Mouse (Mus musculus): ENCODE measurements around the gene Trim34b.

DNA sequence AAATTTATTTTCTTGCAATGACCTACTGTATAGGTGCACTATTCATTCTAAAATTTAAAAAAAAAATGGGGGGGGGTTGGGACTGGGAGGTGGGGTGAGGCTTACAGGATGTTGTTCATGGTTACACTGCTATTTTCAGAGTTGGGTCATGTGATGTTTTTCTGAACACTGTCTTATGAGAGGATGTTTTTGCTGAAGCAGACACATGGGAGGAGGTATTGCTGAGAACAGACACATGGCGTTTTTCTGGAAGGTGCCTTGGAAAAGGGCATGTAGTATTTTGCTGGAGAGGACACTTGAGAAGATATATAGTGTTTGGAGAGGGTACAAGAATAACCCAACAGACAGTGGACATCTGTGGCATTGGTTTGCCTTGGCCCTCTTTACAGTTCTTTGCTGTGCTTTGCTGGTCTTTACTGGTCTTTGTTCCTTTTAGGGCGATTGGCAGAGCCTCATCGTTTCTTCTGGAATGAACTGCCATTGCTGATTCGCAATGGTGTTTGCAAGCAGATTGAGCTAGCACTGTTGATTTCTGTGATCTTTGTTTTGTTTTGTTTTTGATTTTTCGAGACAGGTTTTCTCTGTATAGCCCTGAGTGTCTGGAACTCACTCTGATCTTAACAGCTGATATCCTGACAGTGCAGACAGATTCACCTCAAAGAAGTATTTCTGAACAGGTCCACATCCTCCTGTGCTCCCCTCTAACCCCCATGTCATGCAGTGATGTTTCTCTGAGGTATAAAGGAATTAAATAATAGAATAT lies 37.5 kb upstream of the Trim34b start:
- TF ChIP-seq EP300 (IDR thresholded peaks at IDR 0.05; ENCODE audit: low read depth) (no peak), CTCF (IDR thresholded peaks at IDR 0.05; ENCODE audit: low read depth) (no peak)

All from liver, embryonic 14.5 days (tissue).